Mouse (Mus musculus): ENCODE measurements around the gene Coq10a. TPM values are rescaled to one million over a fixed set of nuclear protein-coding genes. Genes with fewer than 3 reads are reported as not detected.

Coq10a gene
- polyA plus RNA-seq, 1 experiment from 2014 or later: 15.9 TPM

DNA sequence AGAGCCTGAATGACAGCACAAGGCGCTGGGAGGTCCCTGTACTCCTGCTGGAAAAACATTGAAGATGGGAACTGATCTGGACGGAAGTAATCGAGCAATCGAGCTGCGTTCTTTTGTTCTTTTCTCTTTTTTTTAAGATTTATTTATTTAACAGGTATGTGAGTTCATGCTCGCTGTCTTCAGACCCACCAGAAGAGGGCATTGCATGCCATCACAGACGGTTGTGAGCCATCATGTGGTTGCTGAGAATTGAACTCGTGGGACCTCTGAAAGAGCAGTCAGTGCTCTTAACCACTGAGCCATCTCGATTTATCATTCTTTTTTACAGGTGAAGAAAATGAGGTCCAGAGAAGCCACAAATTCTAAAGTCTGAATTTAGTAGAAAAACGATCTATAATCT lies 41.2 kb downstream of the Coq10a start:
- Histone ChIP-seq H3K27me3 (replicated peaks) (no peaks in the 10 kb centered on the region), H3K27ac (ENCODE audit: poor library complexity, severe bottlenecking) (no peak overlapping the region), H3K4me1 (replicated peaks) (peaks cover 10% of the 10 kb centered on the region), H3K4me2 (no peak overlapping the region), H3K9ac (no peak overlapping the region), H3K4me3 (no peak overlapping the region), H3K36me3 (peaks cover 47% of the 10 kb centered on the region), H3K9me3 (replicated peaks) (no peaks in the 10 kb centered on the region)
- WGBS: 89% methylated on average over 10 of the region's 10 CpGs
- no peak for ATAC-seq (ENCODE audit: insufficient number of reproducible peaks, low FRiP score)

GRCm38 (mm10) chr10:128326825-128327224 lies 42.0 kb downstream of the Coq10a start:
- Histone ChIP-seq H3K27ac (ENCODE audit: poor library complexity, severe bottlenecking) (no peak overlapping the region), H3K4me3 (no peak overlapping the region), H3K27me3 (replicated peaks) (no peaks in the 10 kb centered on the region), H3K4me2 (no peak overlapping the region), H3K4me1 (replicated peaks) (peaks cover 10% of the 10 kb centered on the region), H3K9ac (no peak overlapping the region), H3K9me3 (replicated peaks) (no peaks in the 10 kb centered on the region), H3K36me3 (peaks cover 47% of the 10 kb centered on the region)
- 95% methylated on average over 8 of the region's 8 CpGs for WGBS
- no peak for ATAC-seq (ENCODE audit: insufficient number of reproducible peaks, low FRiP score)

DNA sequence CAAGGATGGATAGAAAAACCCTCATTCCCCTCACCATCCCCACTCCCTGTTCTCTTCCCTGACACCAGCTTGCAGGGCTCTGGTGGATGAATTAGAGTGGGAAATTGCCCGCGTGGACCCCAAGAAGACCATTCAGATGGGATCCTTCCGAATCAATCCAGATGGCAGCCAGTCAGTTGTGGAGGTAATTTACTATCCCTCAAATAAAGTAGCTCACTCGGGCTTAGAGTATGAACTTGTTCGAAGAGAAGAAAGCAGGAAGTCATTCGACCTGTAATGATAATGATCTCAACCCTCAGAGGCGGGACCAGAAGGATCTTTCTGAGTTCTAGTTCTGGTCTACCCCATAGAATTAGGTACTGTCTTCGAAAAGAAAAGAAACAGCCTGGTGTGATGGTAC lies 45.3 kb downstream of the Coq10a start:
- no peak for ATAC-seq (ENCODE audit: insufficient number of reproducible peaks, low FRiP score)
- peaks cover 16% of the 10 kb centered on the region for H3K4me1 ChIP-seq (replicated peaks)
- H3K9ac ChIP-seq: peak overlapping the region; percentile 93
- no peaks in the 10 kb centered on the region for H3K9me3 ChIP-seq (replicated peaks)
- no peak overlapping the region for H3K27ac ChIP-seq (ENCODE audit: poor library complexity, severe bottlenecking)
- H3K4me2 ChIP-seq: peak overlapping the region; percentile 83
- peak overlapping the region; percentile 85 for H3K4me3 ChIP-seq
- no peaks in the 10 kb centered on the region for H3K27me3 ChIP-seq (replicated peaks)
- 69% methylated on average over 8 of the region's 8 CpGs for WGBS
- H3K36me3 ChIP-seq: peaks cover 63% of the 10 kb centered on the region

GRCm38 (mm10) chr10:128322141-128323108 lies 46.4 kb downstream of the Coq10a start, which contains the start of gene Cnpy2:
TSS of gene Cnpy2 (plus strand) at chr10:128322459.
- Histone ChIP-seq H3K4me2 (peak within 1 kb of the TSS; percentile 83), H3K27me3 (replicated peaks) (no peaks in the 10 kb centered on the region), H3K27ac (ENCODE audit: poor library complexity, severe bottlenecking) (peak within 1 kb of the TSS; percentile 90), H3K36me3 (peaks cover 64% of the 10 kb centered on the region), H3K4me3 (peak within 1 kb of the TSS; percentile 85), H3K9me3 (replicated peaks) (no peaks in the 10 kb centered on the region), H3K4me1 (replicated peaks) (peaks cover 16% of the 10 kb centered on the region), H3K9ac (peak within 1 kb of the TSS; percentile 93)
- ATAC-seq (ENCODE audit: insufficient number of reproducible peaks, low FRiP score): peak; percentile 89
- under 1% methylated on average over 40 of the region's 40 CpGs for WGBS

- 47% methylated on average over 12 of the region's 12 CpGs for WGBS
- Histone ChIP-seq H3K9me3 (replicated peaks) (no peaks in the 10 kb centered on the region), H3K27me3 (replicated peaks) (no peaks in the 10 kb centered on the region), H3K27ac (ENCODE audit: poor library complexity, severe bottlenecking) (no peak overlapping the region), H3K4me2 (peak overlapping the region; percentile 58), H3K4me1 (replicated peaks) (peaks cover 16% of the 10 kb centered on the region), H3K4me3 (peak overlapping the region; percentile 85), H3K9ac (no peak overlapping the region), H3K36me3 (peaks cover 62% of the 10 kb centered on the region)
- no peak for ATAC-seq (ENCODE audit: insufficient number of reproducible peaks, low FRiP score)
Measured at GRCm38 (mm10) chr10:128321641-128322040, 47.2 kb downstream of the Coq10a start.

DNA sequence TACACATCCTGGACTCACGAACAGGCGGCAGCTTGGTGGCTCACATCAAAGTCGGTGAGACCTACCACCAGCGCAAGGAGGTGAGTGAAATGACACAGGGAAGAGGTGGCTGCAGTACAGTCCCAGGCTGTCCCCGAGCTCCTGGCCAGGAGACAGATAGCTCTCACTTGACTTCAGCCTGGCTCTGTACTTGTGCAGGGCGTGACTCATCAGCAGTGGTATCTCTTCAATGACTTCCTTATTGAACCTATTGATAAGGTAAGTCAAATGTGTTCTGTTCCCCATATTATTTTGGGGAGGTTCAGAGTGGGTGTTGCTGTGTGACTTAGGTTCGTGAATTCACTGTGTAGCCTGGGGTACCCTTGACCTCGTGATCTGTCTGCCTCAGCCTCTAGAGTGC lies 53.2 kb downstream of the Coq10a start:
- Histone ChIP-seq H3K4me3 (no peak overlapping the region), H3K9ac (no peak overlapping the region), H3K27ac (ENCODE audit: poor library complexity, severe bottlenecking) (no peak overlapping the region), H3K4me1 (replicated peaks) (peaks cover 11% of the 10 kb centered on the region), H3K27me3 (replicated peaks) (no peaks in the 10 kb centered on the region), H3K36me3 (peaks cover 84% of the 10 kb centered on the region), H3K4me2 (no peak overlapping the region), H3K9me3 (replicated peaks) (no peaks in the 10 kb centered on the region)
- WGBS: 86% methylated on average over 8 of the region's 8 CpGs
- ATAC-seq (ENCODE audit: insufficient number of reproducible peaks, low FRiP score): no peak

Small RNAs within 50 kb of the gene (microRNA-seq; reads per million reads assigned to microRNA genes)
- not detected for gene Gm25361
- gene Gm26308: not detected
- gene Mir6914: 0.71 reads per million
- 1.9 reads per million for gene Mir6915

Other genes with a start within 250 kb of the Coq10a start
- gene Rbms2, start 188.7 kb downstream of the Coq10a start, polyA plus RNA-seq (2016; fragmentation: Nextera tagmentation; extraction: Ambion mirVana): 43.4 and 44.1 TPM in 2 replicates
- gene Gls2, start 174.5 kb downstream of the Coq10a start, polyA plus RNA-seq (2016; fragmentation: Nextera tagmentation; extraction: Ambion mirVana): 0.47 and 1.7 TPM in 2 replicates
- gene Spryd4, start 157.2 kb downstream of the Coq10a start, polyA plus RNA-seq (2016; fragmentation: Nextera tagmentation; extraction: Ambion mirVana): 35.7 and 36.4 TPM in 2 replicates
- not detected in 2 replicates for gene Mip, start 143.2 kb downstream of the Coq10a start, polyA plus RNA-seq (2016; fragmentation: Nextera tagmentation; extraction: Ambion mirVana)
- gene Timeless, start 136.9 kb downstream of the Coq10a start, polyA plus RNA-seq (2016; fragmentation: Nextera tagmentation; extraction: Ambion mirVana): 37.6 and 44.5 TPM in 2 replicates
- gene Apon, start 114.9 kb downstream of the Coq10a start, polyA plus RNA-seq (2016; fragmentation: Nextera tagmentation; extraction: Ambion mirVana): 0.20 and 0.31 TPM in 2 replicates
- 0.45 TPM in 1 of 2 replicates, not detected in the other for gene Apof, start 100.3 kb downstream of the Coq10a start, polyA plus RNA-seq (2016; fragmentation: Nextera tagmentation; extraction: Ambion mirVana)
- 11.2 and 12.2 TPM in 2 replicates for gene Stat2, start 98.4 kb downstream of the Coq10a start, polyA plus RNA-seq (2016; fragmentation: Nextera tagmentation; extraction: Ambion mirVana)
- gene Il23a, start 70.2 kb downstream of the Coq10a start, polyA plus RNA-seq (2016; fragmentation: Nextera tagmentation; extraction: Ambion mirVana): 1.2 and 1.8 TPM in 2 replicates
- gene Pan2, start 65.7 kb downstream of the Coq10a start, polyA plus RNA-seq (2016; fragmentation: Nextera tagmentation; extraction: Ambion mirVana): 30.0 and 31.7 TPM in 2 replicates
- gene Cnpy2, start 46.5 kb downstream of the Coq10a start, polyA plus RNA-seq (2016; fragmentation: Nextera tagmentation; extraction: Ambion mirVana): 201 and 209 TPM in 2 replicates
- gene Cs, start 31.3 kb downstream of the Coq10a start, polyA plus RNA-seq (2016; fragmentation: Nextera tagmentation; extraction: Ambion mirVana): 418 and 430 TPM in 2 replicates
- 10.6 and 11.3 TPM in 2 replicates for gene Ankrd52, start 8.1 kb upstream of the Coq10a start, polyA plus RNA-seq (2016; fragmentation: Nextera tagmentation; extraction: Ambion mirVana)
- gene Slc39a5, start 32.2 kb upstream of the Coq10a start, polyA plus RNA-seq (2016; fragmentation: Nextera tagmentation; extraction: Ambion mirVana): 0.28 and 0.42 TPM in 2 replicates
- gene Nabp2, start 42.5 kb upstream of the Coq10a start, polyA plus RNA-seq (2016; fragmentation: Nextera tagmentation; extraction: Ambion mirVana): 57.3 and 57.9 TPM in 2 replicates
- gene Rnf41, start 42.7 kb upstream of the Coq10a start, polyA plus RNA-seq (2016; fragmentation: Nextera tagmentation; extraction: Ambion mirVana): 27.7 and 29.9 TPM in 2 replicates
- gene Smarcc2, start 90.3 kb upstream of the Coq10a start, polyA plus RNA-seq (2016; fragmentation: Nextera tagmentation; extraction: Ambion mirVana): 83.3 and 86.9 TPM in 2 replicates
- gene Myl6, start 125.1 kb upstream of the Coq10a start, polyA plus RNA-seq (2016; fragmentation: Nextera tagmentation; extraction: Ambion mirVana): 1,237 and 1,275 TPM in 2 replicates
- 3.0 and 4.0 TPM in 2 replicates for gene Myl6b, start 129.7 kb upstream of the Coq10a start, polyA plus RNA-seq (2016; fragmentation: Nextera tagmentation; extraction: Ambion mirVana)
- 25.0 and 26.5 TPM in 2 replicates for gene Esyt1, start 156.9 kb upstream of the Coq10a start, polyA plus RNA-seq (2016; fragmentation: Nextera tagmentation; extraction: Ambion mirVana)
- 10.2 and 11.9 TPM in 2 replicates for gene Zc3h10, start 178.8 kb upstream of the Coq10a start, polyA plus RNA-seq (2016; fragmentation: Nextera tagmentation; extraction: Ambion mirVana)
- gene Rpl41, start 180.3 kb upstream of the Coq10a start, polyA plus RNA-seq (2016; fragmentation: Nextera tagmentation; extraction: Ambion mirVana): 2,275 and 2,341 TPM in 2 replicates
- gene Pa2g4, start 197.0 kb upstream of the Coq10a start, polyA plus RNA-seq (2016; fragmentation: Nextera tagmentation; extraction: Ambion mirVana): 132 and 136 TPM in 2 replicates
- gene Erbb3, start 220.7 kb upstream of the Coq10a start, polyA plus RNA-seq (2016; fragmentation: Nextera tagmentation; extraction: Ambion mirVana): 7.5 and 7.6 TPM in 2 replicates